Mouse (Mus musculus): ENCODE data around the gene Cx3cl1. TPM values are rescaled to one million over a fixed set of nuclear protein-coding genes. Genes with fewer than 3 reads are reported as not detected.

Cx3cl1 gene
- polyA plus RNA-seq, 1 experiment: 0.44 TPM

- peaks cover 33% of the 10 kb centered on the region for H3K27me3 ChIP-seq (replicated peaks)
- no peak overlapping the region for H3K4me3 ChIP-seq (replicated peaks)
- no peaks in the 10 kb centered on the region for H3K9me3 ChIP-seq
- H3K4me1 ChIP-seq: no peaks in the 10 kb centered on the region; the same call in 1 of the 2 replicates
- H3K36me3 ChIP-seq (replicated peaks; ENCODE audit: low read length): no peaks in the 10 kb centered on the region
- TF ChIP-seq FLI1 (IDR thresholded peaks at IDR 0.05; ENCODE audit: low read length) (no peak), GATA1 (IDR thresholded peaks at IDR 0.05; ENCODE audit: borderline replicate concordance, low read length) (no peak)
Observed at GRCm38 (mm10) chr8:94794368-94794767, 22.6 kb downstream of the Cx3cl1 start.

- Histone ChIP-seq H3K36me3 (replicated peaks; ENCODE audit: low read length) (no peaks in the 10 kb centered on the region), H3K27me3 (replicated peaks) (peaks cover 29% of the 10 kb centered on the region), H3K4me1 (no peaks in the 10 kb centered on the region; the same call in 1 of the 2 replicates), H3K9me3 (no peaks in the 10 kb centered on the region), H3K4me3 (replicated peaks) (no peak overlapping the region)
- TF ChIP-seq FLI1 (IDR thresholded peaks at IDR 0.05; ENCODE audit: low read length): no peak
- TF ChIP-seq GATA1 (IDR thresholded peaks at IDR 0.05; ENCODE audit: borderline replicate concordance, low read length): no peak
Observed at GRCm38 (mm10) chr8:94794782-94795181, 23.0 kb downstream of the Cx3cl1 start.

- peaks cover 21% of the 10 kb centered on the region for H3K27me3 ChIP-seq (replicated peaks)
- H3K4me3 ChIP-seq (replicated peaks): peak overlapping the region; percentile 51
- TF ChIP-seq FLI1 (IDR thresholded peaks at IDR 0.05; ENCODE audit: low read length) (no peak), GATA1 (IDR thresholded peaks at IDR 0.05; ENCODE audit: borderline replicate concordance, low read length) (no peak)
- no peaks in the 10 kb centered on the region for H3K36me3 ChIP-seq (replicated peaks; ENCODE audit: low read length)
- H3K4me1 ChIP-seq: peaks cover 55% of the 10 kb centered on the region
- no peaks in the 10 kb centered on the region for H3K9me3 ChIP-seq
Observed at GRCm38 (mm10) chr8:94800278-94800968, 28.6 kb downstream of the Cx3cl1 start.

- peak overlapping the region; percentile 84 for H3K4me3 ChIP-seq (replicated peaks)
- H3K4me1 ChIP-seq: peaks cover 66% of the 10 kb centered on the region
- no peaks in the 10 kb centered on the region for H3K9me3 ChIP-seq
- no peaks in the 10 kb centered on the region for H3K36me3 ChIP-seq (replicated peaks; ENCODE audit: low read length)
- TF ChIP-seq GATA1 (IDR thresholded peaks at IDR 0.05; ENCODE audit: borderline replicate concordance, low read length): no peak
- TF ChIP-seq FLI1 (IDR thresholded peaks at IDR 0.05; ENCODE audit: low read length): no peak
- peaks cover 28% of the 10 kb centered on the region for H3K27me3 ChIP-seq (replicated peaks)
Observed at GRCm38 (mm10) chr8:94801293-94802095, 29.7 kb downstream of the Cx3cl1 start.

GRCm38 (mm10) chr8:94802375-94802774 lies 30.6 kb downstream of the Cx3cl1 start:
- peak overlapping the region; percentile 46 for H3K4me3 ChIP-seq (replicated peaks)
- H3K4me1 ChIP-seq: peaks cover 75% of the 10 kb centered on the region
- no peak for TF ChIP-seq FLI1 (IDR thresholded peaks at IDR 0.05; ENCODE audit: low read length)
- no peak for TF ChIP-seq GATA1 (IDR thresholded peaks at IDR 0.05; ENCODE audit: borderline replicate concordance, low read length)
- peaks cover 35% of the 10 kb centered on the region for H3K27me3 ChIP-seq (replicated peaks)
- H3K9me3 ChIP-seq: no peaks in the 10 kb centered on the region
- no peaks in the 10 kb centered on the region for H3K36me3 ChIP-seq (replicated peaks; ENCODE audit: low read length)

- Histone ChIP-seq H3K4me3 (replicated peaks) (no peak overlapping the region), H3K4me1 (peaks cover 87% of the 10 kb centered on the region), H3K9me3 (no peaks in the 10 kb centered on the region), H3K36me3 (replicated peaks; ENCODE audit: low read length) (no peaks in the 10 kb centered on the region), H3K27me3 (replicated peaks) (peaks cover 41% of the 10 kb centered on the region)
- TF ChIP-seq FLI1 (IDR thresholded peaks at IDR 0.05; ENCODE audit: low read length) (no peak), GATA1 (IDR thresholded peaks at IDR 0.05; ENCODE audit: borderline replicate concordance, low read length) (no peak)
Observed at GRCm38 (mm10) chr8:94803551-94803950, 31.7 kb downstream of the Cx3cl1 start.

GRCm38 (mm10) chr8:94804546-94805340 lies 32.9 kb downstream of the Cx3cl1 start:
- Histone ChIP-seq H3K9me3 (no peaks in the 10 kb centered on the region), H3K36me3 (replicated peaks; ENCODE audit: low read length) (no peaks in the 10 kb centered on the region), H3K4me1 (peaks cover 93% of the 10 kb centered on the region), H3K4me3 (replicated peaks) (peak overlapping the region; percentile 81), H3K27me3 (replicated peaks) (peaks cover 46% of the 10 kb centered on the region)
- no peak for TF ChIP-seq FLI1 (IDR thresholded peaks at IDR 0.05; ENCODE audit: low read length)
- TF ChIP-seq GATA1 (IDR thresholded peaks at IDR 0.05; ENCODE audit: borderline replicate concordance, low read length): peak; percentile 79; the same call in 1 of the 3 replicates

- H3K4me1 ChIP-seq: peaks cover 93% of the 10 kb centered on the region
- H3K36me3 ChIP-seq (replicated peaks; ENCODE audit: low read length): no peaks in the 10 kb centered on the region
- TF ChIP-seq GATA1 (IDR thresholded peaks at IDR 0.05; ENCODE audit: borderline replicate concordance, low read length): no peak
- no peak for TF ChIP-seq FLI1 (IDR thresholded peaks at IDR 0.05; ENCODE audit: low read length)
- H3K4me3 ChIP-seq (replicated peaks): no peak overlapping the region
- H3K9me3 ChIP-seq: no peaks in the 10 kb centered on the region
- peaks cover 49% of the 10 kb centered on the region for H3K27me3 ChIP-seq (replicated peaks)
Observed at GRCm38 (mm10) chr8:94805811-94806210, 34.0 kb downstream of the Cx3cl1 start.

- Histone ChIP-seq H3K36me3 (replicated peaks; ENCODE audit: low read length) (no peaks in the 10 kb centered on the region), H3K9me3 (no peaks in the 10 kb centered on the region), H3K27me3 (replicated peaks) (peaks cover 46% of the 10 kb centered on the region), H3K4me1 (peaks cover 78% of the 10 kb centered on the region), H3K4me3 (replicated peaks) (peak overlapping the region; percentile 9)
- TF ChIP-seq GATA1 (IDR thresholded peaks at IDR 0.05; ENCODE audit: borderline replicate concordance, low read length): no peak
- no peak for TF ChIP-seq FLI1 (IDR thresholded peaks at IDR 0.05; ENCODE audit: low read length)
Observed at GRCm38 (mm10) chr8:94807506-94807905, 35.7 kb downstream of the Cx3cl1 start.
